Mouse (Mus musculus): Measurements from ENCODE around the gene Ajap1. TPM values are rescaled to one million over a fixed set of nuclear protein-coding genes. Genes with fewer than 3 reads are reported as not detected.
A peak's percentile ranks its signal among the peaks of the same experiment; 100 is the strongest.

The Ajap1 gene
- 0.29 and 0.45 TPM in 2 replicates for polyA plus RNA-seq (2014; fragmentation: Nextera tagmentation; extraction: Ambion mirVana)

DNA sequence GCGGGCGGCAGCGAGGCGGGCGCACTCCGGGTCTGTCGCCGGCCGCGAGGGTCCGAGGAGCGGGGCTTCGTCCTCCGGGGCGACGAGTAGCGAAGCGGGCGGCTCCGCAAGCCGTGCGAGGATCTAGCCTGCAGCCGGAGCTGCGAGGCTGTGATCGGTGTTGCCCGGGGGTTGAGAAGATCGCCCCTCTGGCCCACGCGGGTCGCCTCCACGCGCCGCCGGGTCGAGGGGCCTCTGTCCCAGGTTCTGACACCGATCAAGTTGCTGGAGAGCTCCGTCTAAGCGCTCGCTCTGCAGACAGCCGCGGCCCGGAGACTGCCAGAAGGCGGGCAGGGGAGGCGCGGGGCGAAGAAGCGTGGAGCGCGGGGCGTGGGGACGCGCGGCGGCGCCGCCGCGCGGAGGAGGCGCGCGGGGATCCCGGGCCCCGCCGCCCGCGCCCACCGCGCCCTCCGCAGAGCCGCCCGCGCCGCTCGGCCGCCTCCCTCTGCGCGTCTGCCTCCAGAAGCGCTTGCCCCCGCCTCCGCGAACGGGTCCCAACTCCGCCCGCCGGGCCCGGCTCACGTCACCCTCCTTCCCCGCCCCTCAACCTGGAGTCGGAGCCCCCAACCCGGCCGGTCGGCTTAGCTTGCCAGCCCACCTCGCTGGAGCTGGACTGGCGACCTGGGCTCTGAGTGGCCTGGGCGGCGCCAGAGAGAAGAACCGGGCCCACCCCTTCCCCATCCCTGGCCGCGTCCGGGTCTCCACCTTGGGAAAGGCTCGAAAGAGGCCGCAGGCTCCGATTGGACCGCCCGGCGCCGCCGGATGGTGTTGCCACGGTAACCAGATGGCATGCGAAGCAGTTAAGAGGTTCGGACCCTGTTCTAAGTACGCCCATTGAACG lies at the start of gene Ajap1:
TSS of gene Ajap1 (minus strand) at position 353 of the 880 bp plus-strand sequence.
- no peaks in the 10 kb centered on the region for H3K9me3 ChIP-seq (ENCODE audit: control insufficient read depth, low read depth, low read length)
- H3K27ac ChIP-seq (ENCODE audit: low read length), result no peak within 1 kb of the TSS
- under 1% methylated on average over 61 of the region's 114 CpGs for WGBS
- H3K4me1 ChIP-seq (ENCODE audit: control insufficient read depth, insufficient read depth, low read length), result peaks cover 19% of the 10 kb centered on the region
- peak within 1 kb of the TSS; percentile 36 for H3K4me3 ChIP-seq (ENCODE audit: low read depth, low read length)
- no peak for ATAC-seq (ENCODE audit: insufficient number of reproducible peaks, insufficient read depth, low FRiP score, low read depth)
- peaks cover 56% of the 10 kb centered on the region for H3K27me3 ChIP-seq (ENCODE audit: control insufficient read depth, insufficient read depth, low read length)
- peak within 1 kb of the TSS; percentile 14; the same call in 1 of the 2 replicates for H3K9ac ChIP-seq (replicated peaks; ENCODE audit: low read depth, low read length)
- no peaks in the 10 kb centered on the region for H3K36me3 ChIP-seq (ENCODE audit: control insufficient read depth, insufficient read depth, low read length)
- peak within 1 kb of the TSS; percentile 78 for H3K4me2 ChIP-seq (replicated peaks; ENCODE audit: low read depth, low read length)

DNA sequence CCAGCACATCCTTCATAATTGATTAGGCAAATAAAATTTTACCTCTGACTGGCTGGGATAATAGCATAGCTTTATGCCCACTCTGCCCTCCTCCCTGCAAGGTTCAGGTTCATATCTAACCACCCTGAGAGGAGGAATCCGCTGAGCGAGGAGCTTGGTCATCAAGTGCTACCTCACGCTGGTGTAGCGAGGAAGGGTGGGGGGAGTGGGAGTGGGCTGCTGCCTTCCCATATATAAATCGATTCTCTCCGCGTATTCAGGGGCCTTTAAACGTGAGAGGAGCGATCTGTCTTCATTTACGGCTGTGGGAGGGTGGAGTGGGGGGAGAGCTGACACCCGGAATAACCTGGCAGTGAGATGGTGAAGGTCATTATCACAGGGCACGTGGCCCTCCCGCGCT lies 47.9 kb upstream of the Ajap1 start:
- Histone ChIP-seq H3K9me3 (ENCODE audit: control insufficient read depth, low read depth, low read length) (no peaks in the 10 kb centered on the region), H3K36me3 (ENCODE audit: control insufficient read depth, insufficient read depth, low read length) (no peaks in the 10 kb centered on the region), H3K27ac (ENCODE audit: low read length) (no peak overlapping the region), H3K9ac (replicated peaks; ENCODE audit: low read depth, low read length) (no peak overlapping the region), H3K4me2 (replicated peaks; ENCODE audit: low read depth, low read length) (no peak overlapping the region), H3K4me1 (ENCODE audit: control insufficient read depth, insufficient read depth, low read length) (no peaks in the 10 kb centered on the region), H3K4me3 (ENCODE audit: low read depth, low read length) (no peak overlapping the region), H3K27me3 (ENCODE audit: control insufficient read depth, insufficient read depth, low read length) (no peaks in the 10 kb centered on the region)
- 54% methylated on average over 14 of the region's 14 CpGs for WGBS
- no peak for ATAC-seq (ENCODE audit: insufficient number of reproducible peaks, insufficient read depth, low FRiP score, low read depth)

DNA sequence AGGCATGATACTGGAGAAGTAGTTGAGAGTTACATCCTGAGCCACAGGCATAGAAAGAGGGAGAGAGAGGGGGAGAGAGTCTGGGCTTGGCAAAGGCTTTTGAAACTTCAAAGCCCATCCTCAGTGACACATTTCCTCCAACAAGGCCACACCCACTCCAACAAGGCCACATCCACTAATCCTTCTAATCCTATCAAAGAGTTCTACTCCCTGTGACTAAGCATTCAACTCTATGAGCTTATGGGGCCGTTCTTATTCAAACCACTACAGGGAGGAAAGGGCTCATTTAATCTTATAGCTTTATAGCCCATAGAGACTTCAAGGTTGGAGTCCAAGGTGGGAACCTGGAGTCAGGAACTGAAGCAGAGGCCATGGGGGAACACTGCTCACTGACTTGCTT lies 39.0 kb upstream of the Ajap1 start:
- ATAC-seq (ENCODE audit: insufficient number of reproducible peaks, insufficient read depth, low FRiP score, low read depth), result no peak
- H3K9me3 ChIP-seq (ENCODE audit: control insufficient read depth, low read depth, low read length), result no peaks in the 10 kb centered on the region
- no peak overlapping the region for H3K9ac ChIP-seq (replicated peaks; ENCODE audit: low read depth, low read length)
- no peaks in the 10 kb centered on the region for H3K4me1 ChIP-seq (ENCODE audit: control insufficient read depth, insufficient read depth, low read length)
- WGBS, result 52% methylated on average over 1 of the region's 1 CpGs
- H3K27ac ChIP-seq (ENCODE audit: low read length), result no peak overlapping the region
- H3K4me2 ChIP-seq (replicated peaks; ENCODE audit: low read depth, low read length), result no peak overlapping the region
- H3K36me3 ChIP-seq (ENCODE audit: control insufficient read depth, insufficient read depth, low read length), result no peaks in the 10 kb centered on the region
- H3K27me3 ChIP-seq (ENCODE audit: control insufficient read depth, insufficient read depth, low read length), result no peaks in the 10 kb centered on the region
- H3K4me3 ChIP-seq (ENCODE audit: low read depth, low read length), result no peak overlapping the region

DNA sequence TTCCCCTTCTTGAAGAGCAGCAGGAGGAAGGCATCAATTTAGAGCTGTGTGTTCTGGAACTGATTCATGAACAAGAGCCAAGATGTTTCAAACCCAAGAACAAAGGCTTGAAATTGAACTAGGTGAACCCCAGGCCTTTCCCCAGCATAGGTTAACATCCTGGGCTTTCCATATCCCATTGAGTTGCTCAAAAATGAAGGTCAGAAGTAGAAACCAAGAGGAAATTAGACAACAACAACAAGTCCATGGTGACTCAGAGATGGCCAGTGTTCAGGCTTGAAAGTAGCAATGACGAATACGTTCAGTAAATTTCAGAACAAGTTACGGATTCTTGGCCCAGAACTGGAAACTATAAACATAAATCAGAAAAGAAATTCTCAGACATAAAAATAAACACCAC lies 37.3 kb upstream of the Ajap1 start:
- H3K4me3 ChIP-seq (ENCODE audit: low read depth, low read length), result no peak overlapping the region
- 80% methylated on average over 3 of the region's 3 CpGs for WGBS
- ATAC-seq (ENCODE audit: insufficient number of reproducible peaks, insufficient read depth, low FRiP score, low read depth), result no peak
- no peaks in the 10 kb centered on the region for H3K9me3 ChIP-seq (ENCODE audit: control insufficient read depth, low read depth, low read length)
- no peak overlapping the region for H3K27ac ChIP-seq (ENCODE audit: low read length)
- no peak overlapping the region for H3K9ac ChIP-seq (replicated peaks; ENCODE audit: low read depth, low read length)
- no peak overlapping the region for H3K4me2 ChIP-seq (replicated peaks; ENCODE audit: low read depth, low read length)
- no peaks in the 10 kb centered on the region for H3K36me3 ChIP-seq (ENCODE audit: control insufficient read depth, insufficient read depth, low read length)
- no peaks in the 10 kb centered on the region for H3K4me1 ChIP-seq (ENCODE audit: control insufficient read depth, insufficient read depth, low read length)
- no peaks in the 10 kb centered on the region for H3K27me3 ChIP-seq (ENCODE audit: control insufficient read depth, insufficient read depth, low read length)

DNA sequence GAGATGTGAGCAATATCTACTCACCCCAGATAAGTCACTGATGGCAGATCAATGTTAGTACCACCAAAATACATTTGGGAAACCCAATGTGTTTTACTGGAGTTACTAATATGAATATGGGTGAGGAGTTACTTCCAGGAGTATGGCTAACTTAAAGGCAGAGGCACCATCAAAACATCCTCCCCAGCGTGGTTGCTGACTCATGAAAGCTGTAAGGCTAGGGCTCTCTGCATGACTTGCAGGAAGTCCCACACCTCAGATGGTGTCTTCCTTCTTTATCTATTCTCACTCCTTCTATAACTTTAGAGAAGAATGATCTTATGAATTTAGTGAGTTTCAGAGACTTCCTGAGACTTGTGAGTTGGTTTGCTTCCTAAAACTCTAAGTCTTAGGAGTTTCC lies 36.7 kb upstream of the Ajap1 start:
- Histone ChIP-seq H3K27ac (ENCODE audit: low read length) (no peak overlapping the region), H3K27me3 (ENCODE audit: control insufficient read depth, insufficient read depth, low read length) (no peaks in the 10 kb centered on the region), H3K9ac (replicated peaks; ENCODE audit: low read depth, low read length) (no peak overlapping the region), H3K4me1 (ENCODE audit: control insufficient read depth, insufficient read depth, low read length) (no peaks in the 10 kb centered on the region), H3K9me3 (ENCODE audit: control insufficient read depth, low read depth, low read length) (no peaks in the 10 kb centered on the region), H3K4me3 (ENCODE audit: low read depth, low read length) (no peak overlapping the region), H3K4me2 (replicated peaks; ENCODE audit: low read depth, low read length) (no peak overlapping the region), H3K36me3 (ENCODE audit: control insufficient read depth, insufficient read depth, low read length) (no peaks in the 10 kb centered on the region)
- ATAC-seq (ENCODE audit: insufficient number of reproducible peaks, insufficient read depth, low FRiP score, low read depth), result no peak
- WGBS, result 74% methylated on average over 1 of the region's 1 CpGs

DNA sequence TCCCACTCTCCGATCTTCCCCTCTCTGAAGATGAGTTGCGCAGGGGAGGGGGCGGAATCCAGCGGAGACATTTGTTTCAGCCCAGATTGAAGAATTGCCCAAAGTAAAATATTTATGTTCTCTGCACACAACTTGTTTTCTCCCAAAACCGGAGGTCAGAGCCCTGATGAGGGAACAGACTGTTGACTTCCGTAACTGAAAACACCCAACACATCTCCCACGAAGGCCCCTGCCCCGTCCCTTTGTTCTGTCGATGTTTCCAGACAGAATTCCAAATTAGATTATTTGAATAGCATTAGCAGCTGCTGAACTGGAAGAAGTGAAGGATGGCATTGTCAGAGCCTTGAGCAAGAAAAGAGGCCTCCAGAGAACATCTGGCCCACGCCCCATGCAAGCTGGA lies 33.2 kb upstream of the Ajap1 start:
- Histone ChIP-seq H3K4me2 (replicated peaks; ENCODE audit: low read depth, low read length) (no peak overlapping the region), H3K9me3 (ENCODE audit: control insufficient read depth, low read depth, low read length) (no peaks in the 10 kb centered on the region), H3K4me3 (ENCODE audit: low read depth, low read length) (no peak overlapping the region), H3K4me1 (ENCODE audit: control insufficient read depth, insufficient read depth, low read length) (no peaks in the 10 kb centered on the region), H3K36me3 (ENCODE audit: control insufficient read depth, insufficient read depth, low read length) (no peaks in the 10 kb centered on the region), H3K27ac (ENCODE audit: low read length) (no peak overlapping the region), H3K9ac (replicated peaks; ENCODE audit: low read depth, low read length) (no peak overlapping the region), H3K27me3 (ENCODE audit: control insufficient read depth, insufficient read depth, low read length) (no peaks in the 10 kb centered on the region)
- WGBS, result 58% methylated on average over 10 of the region's 10 CpGs
- no peak for ATAC-seq (ENCODE audit: insufficient number of reproducible peaks, insufficient read depth, low FRiP score, low read depth)

DNA sequence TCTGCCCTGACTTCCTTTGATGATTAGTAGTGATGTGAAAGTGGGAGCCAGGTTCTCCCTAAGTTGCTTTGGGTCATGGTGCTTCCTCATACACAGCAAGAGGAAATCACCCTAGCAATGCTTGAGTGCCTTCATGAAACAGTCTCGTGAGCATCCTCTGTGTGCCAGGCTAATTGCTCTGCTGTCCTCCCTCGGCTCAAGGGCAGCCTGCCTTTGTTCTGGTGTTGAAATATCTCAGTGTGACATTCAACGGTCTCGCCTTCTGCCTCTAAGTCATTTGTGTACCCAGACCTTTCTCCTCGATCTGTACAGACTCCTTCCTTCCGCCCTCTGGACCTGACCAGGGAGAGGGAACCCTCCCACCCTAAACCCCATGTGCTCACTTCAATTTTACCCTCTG lies 31.5 kb upstream of the Ajap1 start:
- Histone ChIP-seq H3K27me3 (ENCODE audit: control insufficient read depth, insufficient read depth, low read length) (no peaks in the 10 kb centered on the region), H3K27ac (ENCODE audit: low read length) (no peak overlapping the region), H3K4me3 (ENCODE audit: low read depth, low read length) (no peak overlapping the region), H3K9me3 (ENCODE audit: control insufficient read depth, low read depth, low read length) (no peaks in the 10 kb centered on the region), H3K4me2 (replicated peaks; ENCODE audit: low read depth, low read length) (no peak overlapping the region), H3K9ac (replicated peaks; ENCODE audit: low read depth, low read length) (no peak overlapping the region), H3K36me3 (ENCODE audit: control insufficient read depth, insufficient read depth, low read length) (no peaks in the 10 kb centered on the region), H3K4me1 (ENCODE audit: control insufficient read depth, insufficient read depth, low read length) (no peaks in the 10 kb centered on the region)
- no peak for ATAC-seq (ENCODE audit: insufficient number of reproducible peaks, insufficient read depth, low FRiP score, low read depth)
- 82% methylated on average over 6 of the region's 6 CpGs for WGBS

DNA sequence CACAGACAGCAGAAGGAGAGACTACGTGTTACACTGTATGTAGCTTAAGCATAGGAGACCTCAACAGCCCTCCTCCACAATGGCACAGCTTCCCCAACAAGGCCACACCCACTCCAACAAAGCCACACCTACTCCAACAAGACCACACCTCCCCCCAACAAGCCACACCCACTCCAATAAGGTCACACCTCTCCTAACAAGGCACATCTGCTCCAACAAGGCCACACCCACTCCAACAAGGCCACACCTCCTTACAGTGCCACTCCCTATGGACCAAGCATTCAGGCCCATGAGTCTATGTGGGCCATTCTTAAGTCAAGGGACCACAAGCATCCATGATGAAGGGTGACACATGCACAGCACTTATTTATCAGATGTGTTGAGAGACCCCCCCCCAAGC lies 28.9 kb upstream of the Ajap1 start:
- Histone ChIP-seq H3K27ac (ENCODE audit: low read length) (no peak overlapping the region), H3K4me1 (ENCODE audit: control insufficient read depth, insufficient read depth, low read length) (no peaks in the 10 kb centered on the region), H3K36me3 (ENCODE audit: control insufficient read depth, insufficient read depth, low read length) (no peaks in the 10 kb centered on the region), H3K9me3 (ENCODE audit: control insufficient read depth, low read depth, low read length) (no peaks in the 10 kb centered on the region), H3K27me3 (ENCODE audit: control insufficient read depth, insufficient read depth, low read length) (no peaks in the 10 kb centered on the region), H3K9ac (replicated peaks; ENCODE audit: low read depth, low read length) (no peak overlapping the region), H3K4me2 (replicated peaks; ENCODE audit: low read depth, low read length) (no peak overlapping the region), H3K4me3 (ENCODE audit: low read depth, low read length) (no peak overlapping the region)
- peak; percentile 37; the same call in 1 of the 2 replicates for ATAC-seq (ENCODE audit: insufficient number of reproducible peaks, insufficient read depth, low FRiP score, low read depth)
- WGBS, result 95% methylated on average over 1 of the region's 1 CpGs

DNA sequence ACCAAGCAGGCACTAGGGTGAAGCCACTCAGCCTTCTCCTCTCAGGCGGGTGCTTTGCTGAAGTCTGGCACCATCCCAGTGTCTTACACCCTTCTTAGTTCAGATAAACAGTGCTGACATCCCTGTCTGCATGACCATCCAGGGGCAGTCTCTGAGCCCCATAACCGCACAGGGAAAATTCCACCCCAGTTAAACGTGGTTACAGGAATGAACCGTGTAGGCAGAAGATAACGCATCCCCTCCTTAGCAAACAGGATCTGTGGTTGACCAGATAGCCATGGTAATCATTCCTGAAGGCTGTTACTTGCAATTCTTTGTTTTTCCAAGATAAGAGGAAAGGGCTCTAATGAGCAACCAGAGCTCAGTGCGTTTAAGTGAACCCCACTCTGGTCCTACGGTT lies 19.3 kb upstream of the Ajap1 start:
- no peak for ATAC-seq (ENCODE audit: insufficient number of reproducible peaks, insufficient read depth, low FRiP score, low read depth)
- no peaks in the 10 kb centered on the region for H3K27me3 ChIP-seq (ENCODE audit: control insufficient read depth, insufficient read depth, low read length)
- no peak overlapping the region for H3K9ac ChIP-seq (replicated peaks; ENCODE audit: low read depth, low read length)
- no peak overlapping the region for H3K27ac ChIP-seq (ENCODE audit: low read length)
- H3K36me3 ChIP-seq (ENCODE audit: control insufficient read depth, insufficient read depth, low read length), result no peaks in the 10 kb centered on the region
- H3K4me3 ChIP-seq (ENCODE audit: low read depth, low read length), result no peak overlapping the region
- no peaks in the 10 kb centered on the region for H3K9me3 ChIP-seq (ENCODE audit: control insufficient read depth, low read depth, low read length)
- WGBS, result 70% methylated on average over 7 of the region's 7 CpGs
- no peak overlapping the region for H3K4me2 ChIP-seq (replicated peaks; ENCODE audit: low read depth, low read length)
- H3K4me1 ChIP-seq (ENCODE audit: control insufficient read depth, insufficient read depth, low read length), result no peaks in the 10 kb centered on the region
